Mouse (Mus musculus) kidney, embryonic 15.5 days (tissue): ENCODE results near the gene Mnt. TPM values are rescaled to one million over a fixed set of nuclear protein-coding genes. Genes with fewer than 3 reads are reported as not detected.

Experiments
- ATAC-seq: fragments of 200-750 bp; cut with Nextera tagmentation; replicated peaks from 2 replicates; pipeline ENCODE4 v1.8.0; 2017; ENCODE audit warnings: moderate TSS enrichment; ENCODE audit not compliant: low FRiP score
- H3K27ac ChIP-seq: fragments of 300-500 bp; sonication (generic); 2 replicates; pipeline ENCODE4 v1.5.1; 2015; ENCODE audit warnings: mild to moderate bottlenecking, inconsistent platforms
- H3K27me3 ChIP-seq: fragments of 300-500 bp; sonication (generic); 2 replicates; pipeline ENCODE4 v1.6.1; 2015; ENCODE audit warnings: inconsistent platforms
- H3K36me3 ChIP-seq: fragments of 300-500 bp; sonication (generic); 2 replicates; pipeline ENCODE4 v1.6.1; 2015; ENCODE audit warnings: inconsistent platforms
- H3K4me1 ChIP-seq: fragments of 300-500 bp; sonication (generic); 2 replicates; pipeline ENCODE4 v1.6.1; 2015; ENCODE audit warnings: inconsistent platforms
- H3K4me2 ChIP-seq: fragments of 300-500 bp; sonication (generic); 2 replicates; pipeline ENCODE4 v1.6.1; 2015; ENCODE audit warnings: moderate library complexity, mild to moderate bottlenecking, inconsistent platforms
- H3K4me3 ChIP-seq: fragments of 300-500 bp; sonication (generic); replicated peaks from 2 replicates; pipeline ENCODE4 v1.5.1; 2015; ENCODE audit warnings: mild to moderate bottlenecking, inconsistent platforms
- H3K9ac ChIP-seq: fragments of 300-500 bp; sonication (generic); 2 replicates; pipeline ENCODE4 v1.6.1; 2015; ENCODE audit warnings: mild to moderate bottlenecking, inconsistent platforms
- H3K9me3 ChIP-seq: fragments of 300-500 bp; sonication (generic); replicated peaks from 2 replicates; pipeline ENCODE4 v1.6.1; 2016; ENCODE audit warnings: inconsistent platforms
- WGBS: fragments of 180-500 bp; shearing (Covaris S2); methylation state at CpG from one replicate; pipeline ENCODE4 v1.1.7; 2015; ENCODE audit warnings: mixed read lengths; 5-methylcytosine and 5-hydroxymethylcytosine counted together
- polyA plus RNA-seq: library from polyadenylated mRNA; unstranded; fragments of >200 nt; fragmentation: Nextera tagmentation; extraction: Ambion mirVana; gene quantifications from 2 replicates; pipeline ENCODE4 v1.2.1, GENCODE M21; 2015

The Mnt gene
- polyA plus RNA-seq, 1 experiment from 2014 or later, result 5.7 TPM

DNA sequence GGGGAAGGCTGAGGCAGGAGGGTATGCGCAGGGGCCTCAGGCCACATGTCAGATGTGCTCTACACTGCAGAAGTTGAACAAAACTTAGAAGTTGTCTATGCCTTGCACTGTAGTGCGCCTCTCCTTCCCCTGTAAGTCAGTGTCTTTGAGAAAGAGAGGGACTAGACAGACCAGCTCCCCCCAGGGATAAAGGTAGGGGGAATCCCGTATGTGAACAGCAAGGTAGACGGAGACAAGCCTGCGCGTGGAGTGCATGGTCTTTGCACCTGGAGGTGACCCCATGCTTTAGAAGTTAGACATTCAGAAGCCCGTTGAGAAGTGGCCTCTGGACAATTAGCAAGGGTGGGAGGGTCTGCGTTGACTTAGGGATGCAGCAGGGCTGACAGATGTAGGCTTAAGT lies 10.0 kb downstream of the Mnt start:
- H3K9me3 ChIP-seq, result 0 out of 2 replicates have a peak, but pooled peaks cover 2% of the 10 kb centered on the region
- 62% methylated on average over 8 of the region's 8 CpGs for WGBS
- peaks cover 53% of the 10 kb centered on the region for H3K36me3 ChIP-seq
- H3K27me3 ChIP-seq, result no peaks in the 10 kb centered on the region
- H3K4me3 ChIP-seq, result no peak overlapping the region
- no peak for ATAC-seq
- peak overlapping the region; percentile 76 for H3K27ac ChIP-seq
- H3K4me1 ChIP-seq, result peaks cover 70% of the 10 kb centered on the region
- H3K9ac ChIP-seq, result no peak overlapping the region
- H3K4me2 ChIP-seq, result peak overlapping the region; percentile 20; the same call in 1 of the 2 replicates

DNA sequence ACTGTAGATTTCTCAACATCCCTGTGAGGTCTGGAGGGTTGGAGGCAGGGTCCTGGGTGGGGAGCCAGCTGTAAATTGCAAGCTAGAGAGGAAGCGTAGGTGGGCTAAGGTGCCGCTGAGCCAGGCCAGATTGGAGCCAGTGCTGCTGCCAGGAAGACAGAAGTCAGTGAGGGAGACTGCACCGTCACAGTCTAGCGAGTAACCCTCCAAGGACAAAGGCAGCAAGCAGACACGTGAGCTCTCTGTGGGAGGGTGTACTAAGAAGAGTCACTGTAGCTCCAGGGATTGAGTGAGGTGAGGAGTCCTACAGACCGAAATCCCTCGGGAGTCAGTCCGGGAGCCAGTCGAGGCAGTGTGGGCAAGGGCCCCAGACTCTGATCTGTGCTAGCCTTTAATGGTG lies 10.6 kb downstream of the Mnt start:
- Histone ChIP-seq H3K9ac (0 out of 2 replicates have a peak overlapping the region, but pooled peaks have one; percentile 10), H3K27me3 (no peaks in the 10 kb centered on the region), H3K4me2 (peak overlapping the region; percentile 20; the same call in 1 of the 2 replicates), H3K4me3 (no peak overlapping the region), H3K36me3 (peaks cover 54% of the 10 kb centered on the region), H3K4me1 (peaks cover 64% of the 10 kb centered on the region), H3K27ac (peak overlapping the region; percentile 76), H3K9me3 (0 out of 2 replicates have a peak, but pooled peaks cover 3% of the 10 kb centered on the region)
- ATAC-seq, result peak; percentile 35
- 49% methylated on average over 9 of the region's 9 CpGs for WGBS

DNA sequence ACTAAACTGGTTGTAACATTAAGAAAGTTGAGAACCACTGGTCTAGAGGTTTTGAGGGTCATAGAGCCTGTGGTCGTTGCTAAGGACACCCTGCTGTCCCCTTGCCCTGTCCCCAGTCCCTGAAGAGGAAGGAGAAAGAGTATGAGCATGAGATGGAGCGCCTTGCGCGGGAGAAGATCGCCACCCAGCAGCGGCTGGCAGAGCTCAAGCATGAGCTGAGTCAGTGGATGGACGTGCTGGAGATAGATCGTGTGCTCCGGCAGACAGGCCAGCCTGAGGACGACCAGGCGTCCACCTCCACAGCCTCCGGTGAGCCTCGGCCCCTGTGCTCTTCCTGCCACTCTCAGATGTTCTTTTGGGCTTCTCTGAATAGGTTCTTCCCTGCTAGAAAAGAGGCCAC lies 11.3 kb downstream of the Mnt start:
- ATAC-seq, result no peak
- no peak overlapping the region for H3K4me2 ChIP-seq
- no peak overlapping the region for H3K4me3 ChIP-seq
- peaks cover 54% of the 10 kb centered on the region for H3K36me3 ChIP-seq
- 0 out of 2 replicates have a peak, but pooled peaks cover 3% of the 10 kb centered on the region for H3K9me3 ChIP-seq
- peaks cover 57% of the 10 kb centered on the region for H3K4me1 ChIP-seq
- H3K27me3 ChIP-seq, result no peaks in the 10 kb centered on the region
- 87% methylated on average over 13 of the region's 13 CpGs for WGBS
- H3K27ac ChIP-seq, result no peak overlapping the region
- H3K9ac ChIP-seq, result no peak overlapping the region

DNA sequence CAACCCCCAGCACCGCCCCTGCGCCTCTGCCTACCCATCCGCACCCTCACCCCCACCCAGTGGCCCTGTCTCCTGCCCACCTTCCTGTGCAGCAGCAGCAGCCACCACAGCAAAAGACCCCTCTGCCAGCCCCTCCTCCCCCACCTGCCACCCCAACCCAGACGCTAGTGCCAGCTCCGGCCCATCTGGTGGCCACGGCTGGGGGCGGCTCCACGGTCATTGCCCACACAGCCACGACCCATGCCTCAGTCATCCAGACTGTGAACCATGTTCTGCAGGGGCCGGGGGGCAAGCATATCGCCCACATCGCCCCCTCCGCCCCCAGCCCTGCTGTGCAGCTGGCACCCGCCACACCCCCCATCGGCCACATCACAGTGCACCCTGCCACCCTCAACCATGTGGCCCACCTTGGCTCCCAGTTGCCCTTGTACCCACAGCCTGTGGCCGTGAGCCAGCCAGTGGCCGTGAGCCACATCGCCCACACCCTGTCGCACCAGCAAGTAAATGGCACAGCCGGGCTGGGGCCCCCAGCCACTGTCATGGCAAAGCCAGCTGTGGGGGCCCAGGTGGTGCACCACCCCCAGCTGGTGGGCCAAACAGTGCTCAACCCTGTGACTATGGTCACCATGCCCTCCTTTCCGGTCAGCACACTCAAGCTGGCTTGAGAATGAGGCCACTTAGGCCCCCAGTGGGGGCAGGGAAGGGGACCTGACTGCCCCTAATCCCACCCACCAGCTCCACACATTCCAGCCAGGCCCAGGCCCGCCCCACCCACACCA lies 12.1 kb downstream of the Mnt start:
- H3K9ac ChIP-seq, result no peak overlapping the region
- 88% methylated on average over 22 of the region's 22 CpGs for WGBS
- peaks cover 52% of the 10 kb centered on the region for H3K4me1 ChIP-seq
- peaks cover 54% of the 10 kb centered on the region for H3K36me3 ChIP-seq
- H3K4me3 ChIP-seq, result no peak overlapping the region
- no peak for ATAC-seq
- H3K27me3 ChIP-seq, result no peaks in the 10 kb centered on the region
- no peak overlapping the region for H3K4me2 ChIP-seq
- H3K9me3 ChIP-seq, result 0 out of 2 replicates have a peak, but pooled peaks cover 3% of the 10 kb centered on the region
- H3K27ac ChIP-seq, result no peak overlapping the region

DNA sequence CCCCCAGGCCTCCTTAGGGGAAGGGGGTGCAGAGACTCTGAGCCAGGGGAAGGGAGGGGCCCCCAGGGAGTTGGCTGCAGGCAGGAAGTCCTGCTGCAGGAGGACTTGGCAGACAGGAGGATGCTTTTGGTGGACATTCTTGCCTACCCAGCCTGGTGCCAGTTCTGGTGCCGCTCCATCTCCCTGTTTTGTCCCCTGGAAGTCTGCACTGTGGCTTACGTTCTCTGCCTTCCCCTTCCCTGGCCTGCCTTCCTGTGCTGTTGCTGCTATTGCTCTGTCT lies 12.7 kb downstream of the Mnt start:
- no peak for ATAC-seq
- no peak overlapping the region for H3K4me2 ChIP-seq
- WGBS, result 70% methylated on average over 2 of the region's 2 CpGs
- 0 out of 2 replicates have a peak, but pooled peaks cover 3% of the 10 kb centered on the region for H3K9me3 ChIP-seq
- no peak overlapping the region for H3K27ac ChIP-seq
- H3K36me3 ChIP-seq, result peaks cover 54% of the 10 kb centered on the region
- H3K4me1 ChIP-seq, result peaks cover 55% of the 10 kb centered on the region
- no peaks in the 10 kb centered on the region for H3K27me3 ChIP-seq
- H3K4me3 ChIP-seq, result no peak overlapping the region
- H3K9ac ChIP-seq, result no peak overlapping the region

DNA sequence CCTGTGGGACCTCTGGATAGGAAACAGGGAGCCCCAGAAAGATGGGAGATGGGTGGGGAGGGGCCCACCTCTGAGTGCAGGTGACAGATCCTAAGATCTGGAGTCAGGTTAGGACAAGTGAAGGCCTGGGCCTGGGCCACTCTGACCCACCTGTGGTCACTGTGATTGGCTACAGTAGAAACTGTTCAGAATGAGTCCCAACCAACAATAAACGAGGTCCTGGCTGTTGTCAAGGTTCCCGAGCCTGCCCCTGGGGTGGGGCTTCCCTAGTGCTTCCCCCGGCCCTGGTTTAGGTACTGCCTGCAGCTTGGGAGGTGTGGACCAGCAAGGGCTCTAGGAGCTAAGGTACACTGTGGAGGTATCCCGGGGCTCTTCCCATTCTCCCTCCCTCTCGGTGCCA lies 13.0 kb downstream of the Mnt start:
- peaks cover 54% of the 10 kb centered on the region for H3K36me3 ChIP-seq
- 69% methylated on average over 5 of the region's 5 CpGs for WGBS
- H3K4me3 ChIP-seq, result no peak overlapping the region
- no peak overlapping the region for H3K9ac ChIP-seq
- no peak for ATAC-seq
- H3K4me1 ChIP-seq, result peaks cover 59% of the 10 kb centered on the region
- no peak overlapping the region for H3K27ac ChIP-seq
- H3K4me2 ChIP-seq, result no peak overlapping the region
- H3K9me3 ChIP-seq, result 0 out of 2 replicates have a peak, but pooled peaks cover 3% of the 10 kb centered on the region
- H3K27me3 ChIP-seq, result no peaks in the 10 kb centered on the region

DNA sequence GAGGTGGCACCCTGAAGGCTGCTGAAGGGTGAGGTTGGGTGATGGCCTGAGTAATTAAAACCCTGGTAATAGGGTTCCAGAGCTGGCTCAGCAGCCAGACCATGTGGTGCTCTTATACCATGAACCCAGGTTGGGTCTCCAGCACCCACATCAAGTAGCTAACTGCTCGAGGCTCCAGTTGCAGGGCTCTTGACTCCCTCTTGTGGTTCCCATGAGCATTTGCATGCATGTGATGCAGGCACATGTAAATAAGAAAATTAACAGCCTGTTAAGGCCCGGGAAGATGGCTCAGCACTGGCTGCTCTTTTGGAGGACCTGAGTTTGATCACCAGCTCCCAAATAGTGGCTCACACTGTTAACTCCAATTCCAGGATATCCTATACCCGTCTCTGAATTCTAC lies 15.1 kb downstream of the Mnt start:
- H3K36me3 ChIP-seq, result peaks cover 41% of the 10 kb centered on the region
- no peak for ATAC-seq

DNA sequence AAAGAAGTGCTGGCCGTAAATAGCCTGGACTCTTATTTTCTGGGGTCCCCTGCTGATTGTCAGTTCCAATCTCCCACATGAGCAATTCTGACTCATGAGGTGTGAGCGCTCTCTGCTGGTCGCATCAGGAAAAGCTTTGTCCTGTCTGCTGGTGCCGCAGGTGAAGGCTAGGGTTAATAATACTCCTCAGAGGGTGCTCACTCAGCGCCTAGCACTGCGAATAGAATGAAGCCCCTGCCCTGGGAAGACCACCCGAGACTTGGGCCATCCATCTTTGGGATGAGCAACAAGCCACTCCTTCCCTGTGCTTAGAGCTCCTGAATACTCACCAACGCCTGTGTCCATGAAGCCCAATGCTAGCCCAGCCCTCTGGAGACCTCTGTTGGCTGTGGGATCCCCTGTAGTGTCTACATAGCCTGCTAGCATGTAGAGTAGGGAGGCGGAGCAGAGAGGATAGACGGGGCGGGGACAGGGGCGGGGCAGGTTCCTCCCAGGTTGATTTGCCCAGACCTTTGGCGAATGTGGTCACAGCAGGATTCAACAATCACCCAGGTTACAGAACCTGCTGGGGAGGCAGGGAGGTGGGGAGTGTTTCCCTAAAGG lies 17.3 kb downstream of the Mnt start:
- H3K4me3 ChIP-seq, result no peak overlapping the region; the same call in 1 of the 2 replicates
- peaks cover 26% of the 10 kb centered on the region for H3K36me3 ChIP-seq
- peak overlapping the region; percentile 41 for H3K4me2 ChIP-seq
- peak overlapping the region; percentile 81 for H3K27ac ChIP-seq
- 4% methylated on average over 13 of the region's 13 CpGs for WGBS
- peak; percentile 74 for ATAC-seq
- H3K27me3 ChIP-seq, result no peaks in the 10 kb centered on the region
- H3K4me1 ChIP-seq, result peaks cover 50% of the 10 kb centered on the region
- H3K9ac ChIP-seq, result no peak overlapping the region
- H3K9me3 ChIP-seq, result 0 out of 2 replicates have a peak, but pooled peaks cover 3% of the 10 kb centered on the region

More for the DNA sequence above, 15.1 kb downstream of the Mnt start:
- peaks cover 52% of the 10 kb centered on the region for H3K4me1 ChIP-seq
- WGBS, result 67% methylated on average over 3 of the region's 3 CpGs
- no peak overlapping the region for H3K4me3 ChIP-seq
- H3K27me3 ChIP-seq, result no peaks in the 10 kb centered on the region
- no peak overlapping the region for H3K9ac ChIP-seq
- H3K4me2 ChIP-seq, result no peak overlapping the region
- H3K9me3 ChIP-seq, result 0 out of 2 replicates have a peak, but pooled peaks cover 3% of the 10 kb centered on the region
- no peak overlapping the region for H3K27ac ChIP-seq

DNA sequence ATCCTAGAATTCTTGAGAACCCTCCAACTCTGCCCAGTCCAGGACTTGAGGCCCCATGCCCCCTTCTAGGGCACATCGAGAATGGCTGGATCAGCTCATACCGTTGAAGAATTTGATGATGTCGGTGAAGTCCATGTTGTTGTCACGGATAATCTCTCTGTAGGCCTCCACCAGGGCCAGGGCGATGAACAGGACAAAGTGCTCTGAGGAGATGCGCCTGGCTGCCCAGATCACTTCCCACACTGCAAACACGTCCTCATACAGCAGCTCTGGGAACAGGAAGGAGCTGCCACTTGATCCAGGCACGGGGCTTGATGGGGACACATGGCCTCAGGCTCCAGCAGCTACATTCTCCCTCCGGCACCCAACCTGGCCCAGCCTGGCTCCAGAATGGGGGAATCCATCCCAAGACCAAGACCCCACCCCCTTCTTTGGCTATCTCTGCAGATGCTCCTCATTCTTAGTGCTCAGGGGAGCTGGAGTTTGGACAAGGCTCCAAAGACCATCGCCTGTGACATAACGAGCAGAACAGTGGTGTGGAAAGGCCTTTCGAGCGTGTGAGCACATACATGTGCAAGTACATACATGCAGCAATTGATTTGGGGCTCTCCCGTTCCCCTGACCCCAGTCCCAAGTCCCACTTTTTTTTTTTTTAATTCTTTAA lies 20.4 kb downstream of the Mnt start:
- ATAC-seq, result 0 out of 2 replicates have a peak, but pooled peaks have one; percentile 22
- no peak overlapping the region for H3K9ac ChIP-seq
- no peak overlapping the region for H3K4me2 ChIP-seq
- no peaks in the 10 kb centered on the region for H3K9me3 ChIP-seq
- 60% methylated on average over 14 of the region's 14 CpGs for WGBS
- H3K4me1 ChIP-seq, result peaks cover 45% of the 10 kb centered on the region
- H3K36me3 ChIP-seq, result peaks cover 9% of the 10 kb centered on the region
- peak overlapping the region; percentile 79 for H3K27ac ChIP-seq
- no peak overlapping the region for H3K4me3 ChIP-seq
- H3K27me3 ChIP-seq, result no peaks in the 10 kb centered on the region

DNA sequence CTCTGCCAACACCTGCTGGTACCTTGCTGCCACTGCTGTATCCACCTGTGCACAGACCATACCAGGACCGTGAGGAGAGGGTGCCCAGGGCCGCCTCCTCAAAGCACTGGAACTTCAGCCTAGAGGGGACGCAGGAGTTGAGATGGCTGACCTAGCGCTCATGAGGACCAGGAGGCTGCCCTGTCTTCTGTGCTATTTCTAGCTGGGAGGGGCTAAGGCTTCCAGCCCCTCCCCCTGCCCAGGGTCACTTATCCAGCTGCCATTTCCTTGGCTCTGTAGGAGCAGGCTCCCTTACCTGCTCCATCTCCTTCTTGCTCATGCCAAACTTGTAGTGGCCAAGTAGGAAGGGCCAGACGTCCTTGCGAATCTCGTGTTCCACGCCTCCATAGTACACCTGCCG lies 27.0 kb downstream of the Mnt start:
- H3K27me3 ChIP-seq, result no peaks in the 10 kb centered on the region
- no peak overlapping the region for H3K9ac ChIP-seq
- WGBS, result 83% methylated on average over 9 of the region's 9 CpGs
- H3K4me2 ChIP-seq, result no peak overlapping the region
- no peak for ATAC-seq
- H3K9me3 ChIP-seq, result no peaks in the 10 kb centered on the region
- peaks cover 10% of the 10 kb centered on the region for H3K4me1 ChIP-seq
- H3K27ac ChIP-seq, result no peak overlapping the region
- no peak overlapping the region for H3K4me3 ChIP-seq
- H3K36me3 ChIP-seq, result peaks cover 9% of the 10 kb centered on the region

DNA sequence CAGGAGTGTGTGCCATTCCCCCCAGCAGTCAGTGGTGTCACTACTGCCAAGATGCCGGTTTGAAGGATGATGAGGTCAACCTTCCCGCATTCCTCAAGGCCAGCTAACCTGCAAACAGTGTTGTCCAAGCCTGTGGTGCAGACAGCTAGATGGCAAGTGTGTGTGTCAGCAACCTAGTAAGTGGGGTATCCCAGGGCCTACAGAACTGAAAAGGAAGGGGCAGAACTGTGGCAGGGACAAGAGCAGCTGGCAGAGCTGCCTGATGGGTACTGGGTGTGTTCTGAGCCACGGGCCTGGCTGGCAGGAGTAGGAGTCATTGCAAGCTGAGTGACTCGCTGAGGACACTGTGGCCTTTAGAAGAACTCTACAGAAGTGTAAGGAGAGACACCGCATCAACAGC lies 31.4 kb downstream of the Mnt start:
- no peaks in the 10 kb centered on the region for H3K9me3 ChIP-seq
- H3K27ac ChIP-seq, result no peak overlapping the region
- H3K4me2 ChIP-seq, result no peak overlapping the region
- no peak overlapping the region for H3K9ac ChIP-seq
- no peak for ATAC-seq
- no peak overlapping the region for H3K4me3 ChIP-seq
- H3K27me3 ChIP-seq, result no peaks in the 10 kb centered on the region
- 72% methylated on average over 5 of the region's 5 CpGs for WGBS
- H3K4me1 ChIP-seq, result peaks cover 17% of the 10 kb centered on the region
- H3K36me3 ChIP-seq, result peaks cover 6% of the 10 kb centered on the region; the same call in 1 of the 2 replicates

DNA sequence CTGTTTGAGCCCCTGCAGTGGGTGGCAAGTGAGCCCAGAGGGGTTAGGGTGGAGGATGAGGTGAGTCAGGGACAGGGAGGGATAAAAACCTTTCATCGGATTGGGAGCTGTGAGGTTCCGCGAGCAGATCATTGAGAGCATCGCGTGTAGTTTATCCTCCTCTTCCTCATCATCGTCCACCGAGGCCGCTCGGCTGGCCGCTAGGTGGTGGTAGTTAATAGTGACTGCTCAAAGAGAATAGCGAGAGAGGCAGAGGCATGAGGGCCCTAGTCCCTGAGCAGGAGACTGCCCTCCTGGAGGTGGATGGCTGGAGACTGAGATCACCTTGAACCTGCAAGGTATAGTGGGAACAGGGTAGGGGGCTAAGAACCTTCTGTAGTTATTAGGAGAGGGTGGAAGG lies 32.8 kb downstream of the Mnt start:
- Histone ChIP-seq H3K27ac (no peak overlapping the region), H3K9ac (no peak overlapping the region), H3K27me3 (no peaks in the 10 kb centered on the region), H3K36me3 (peaks cover 18% of the 10 kb centered on the region), H3K4me1 (peaks cover 17% of the 10 kb centered on the region), H3K4me3 (no peak overlapping the region), H3K4me2 (peak overlapping the region; percentile 15; the same call in 1 of the 2 replicates), H3K9me3 (no peaks in the 10 kb centered on the region)
- 35% methylated on average over 11 of the region's 11 CpGs for WGBS
- ATAC-seq, result no peak
